Mouse (Mus musculus): ENCODE measurements around the gene Dtd1. TPM values are rescaled to one million over a fixed set of nuclear protein-coding genes. Genes with fewer than 3 reads are reported as not detected.

The Dtd1 gene
- polyA plus RNA-seq, 1 experiment from 2014 or later = 44.9 TPM

GRCm38 (mm10) chr2:144714596-144714995, 114.9 kb downstream of the Dtd1 start:
- no peak for DNase-seq (ENCODE audit: low spot score)

- no peak for DNase-seq (ENCODE audit: low spot score)
Measured at GRCm38 (mm10) chr2:144715211-144715768, 115.6 kb downstream of the Dtd1 start.

- no peak for DNase-seq (ENCODE audit: low spot score)
Measured at GRCm38 (mm10) chr2:144716248-144716647, 116.6 kb downstream of the Dtd1 start.

DNA sequence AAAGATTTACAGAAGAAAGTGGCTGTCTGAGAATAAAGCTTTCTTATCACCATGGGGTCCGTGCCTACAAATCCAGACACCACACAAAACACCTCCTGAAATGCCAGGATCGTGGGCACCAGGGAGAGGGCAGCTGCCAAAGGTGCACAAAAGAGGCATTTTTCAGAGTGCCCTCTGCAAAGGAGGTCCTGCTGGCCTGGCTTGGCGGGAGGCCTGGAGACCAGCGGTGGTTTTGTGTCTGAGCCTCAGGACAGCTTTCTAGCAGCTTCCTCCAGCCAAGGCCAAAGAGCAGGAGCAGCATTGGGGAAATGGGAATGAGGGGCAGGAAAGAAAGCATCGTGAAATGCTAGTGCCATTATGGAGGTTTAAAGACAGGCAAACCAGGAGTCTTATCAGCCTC, 118.6 kb downstream of the Dtd1 start:
- DNase-seq (ENCODE audit: low spot score) = no peak

GRCm38 (mm10) chr2:144719294-144719693, 119.6 kb downstream of the Dtd1 start:
- no peak for DNase-seq (ENCODE audit: low spot score)

GRCm38 (mm10) chr2:144719718-144720117, 120.0 kb downstream of the Dtd1 start:
- no peak for DNase-seq (ENCODE audit: low spot score)

DNA sequence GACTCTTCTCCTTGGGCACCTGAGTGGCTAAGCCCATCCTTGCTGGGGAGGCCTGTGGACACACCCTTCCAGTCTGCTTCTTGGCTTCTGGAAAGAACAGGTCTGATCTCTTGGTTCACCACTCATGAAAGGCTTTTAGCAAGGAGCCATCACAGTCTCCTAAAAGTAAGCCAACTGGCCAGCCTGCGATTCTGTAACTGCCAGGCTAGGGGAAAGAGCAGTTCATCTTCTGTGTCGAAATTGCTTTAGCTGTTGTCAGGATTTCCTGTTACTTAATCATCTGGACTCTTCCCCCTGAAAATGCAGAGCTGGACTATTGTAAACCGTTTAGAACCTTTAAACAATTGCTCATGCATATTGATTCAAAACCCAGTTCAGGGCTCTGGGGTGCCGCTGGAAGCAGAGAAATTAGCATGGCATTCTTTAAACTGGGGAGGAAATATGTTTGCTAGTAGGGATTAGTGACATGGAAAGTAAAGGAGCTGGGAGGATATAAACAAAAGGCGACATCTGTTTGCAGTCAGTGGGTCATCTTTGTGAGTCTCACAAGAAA, 120.8 kb downstream of the Dtd1 start:
- DNase-seq (ENCODE audit: low spot score) = no peak

GRCm38 (mm10) chr2:144724679-144725078, 125.0 kb downstream of the Dtd1 start:
- no peak for DNase-seq (ENCODE audit: low spot score)

DNA sequence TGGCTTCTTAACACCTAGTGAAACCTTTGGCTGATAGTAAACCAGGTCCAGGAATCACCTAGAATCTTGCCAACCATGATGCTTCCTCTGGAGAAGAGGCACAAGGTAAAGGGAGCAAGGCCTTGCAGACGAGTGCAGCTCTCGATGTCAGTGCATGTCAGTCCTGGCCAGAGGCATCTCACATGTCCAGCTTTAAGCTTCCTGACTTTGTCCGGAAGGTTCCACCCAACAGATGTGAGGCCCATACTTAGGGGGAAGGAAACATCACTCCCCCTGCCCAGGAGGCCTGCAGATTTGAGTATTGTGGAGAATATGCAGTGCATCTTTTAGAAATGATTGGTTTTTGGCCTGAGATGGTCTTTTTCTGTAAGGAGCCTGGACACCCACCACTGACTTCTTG, 127.4 kb downstream of the Dtd1 start:
- DNase-seq (ENCODE audit: low spot score) = no peak

DNA sequence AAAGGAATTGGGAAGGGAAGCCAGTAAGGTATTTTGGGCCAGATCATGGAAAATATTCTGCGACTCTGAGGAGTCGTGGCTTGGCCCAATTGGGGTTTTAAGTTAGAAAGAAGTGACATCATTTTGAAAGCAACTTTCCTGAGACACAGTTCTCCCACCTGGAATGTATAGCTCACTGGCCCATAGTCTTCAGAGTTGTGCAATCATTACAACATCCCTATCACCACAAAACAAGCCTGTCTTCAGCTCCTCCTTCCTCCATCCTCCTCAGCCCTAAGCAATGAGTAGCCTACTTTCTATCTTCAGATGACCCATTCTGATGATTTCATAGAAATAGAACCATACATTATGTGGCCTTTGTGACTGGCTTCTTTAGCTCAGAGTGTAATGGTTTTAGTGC, 130.1 kb downstream of the Dtd1 start:
- DNase-seq (ENCODE audit: low spot score) = no peak

DNA sequence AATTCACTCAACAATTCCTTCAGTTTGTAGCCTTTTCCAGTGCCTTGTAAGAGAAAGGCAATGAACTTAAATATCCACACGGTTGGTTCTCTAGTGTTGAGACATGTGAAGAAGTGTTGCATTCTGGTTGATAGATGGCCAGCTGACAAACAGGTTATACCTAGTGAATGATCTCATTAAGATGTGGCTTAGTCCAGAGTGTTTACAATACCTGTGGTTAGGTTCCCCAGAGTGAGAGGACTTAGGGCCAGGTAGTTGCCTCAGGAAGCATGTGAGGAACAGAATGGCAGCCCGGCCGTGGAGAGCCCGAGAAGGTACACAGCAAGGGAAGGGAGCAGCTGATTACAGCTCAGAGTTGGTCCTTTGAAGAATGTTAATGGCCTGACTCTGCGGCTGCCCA, 138.5 kb downstream of the Dtd1 start:
- DNase-seq (ENCODE audit: low spot score) = no peak

- DNase-seq (ENCODE audit: low spot score) = no peak
Measured at GRCm38 (mm10) chr2:144738576-144738975, 138.9 kb downstream of the Dtd1 start.

DNA sequence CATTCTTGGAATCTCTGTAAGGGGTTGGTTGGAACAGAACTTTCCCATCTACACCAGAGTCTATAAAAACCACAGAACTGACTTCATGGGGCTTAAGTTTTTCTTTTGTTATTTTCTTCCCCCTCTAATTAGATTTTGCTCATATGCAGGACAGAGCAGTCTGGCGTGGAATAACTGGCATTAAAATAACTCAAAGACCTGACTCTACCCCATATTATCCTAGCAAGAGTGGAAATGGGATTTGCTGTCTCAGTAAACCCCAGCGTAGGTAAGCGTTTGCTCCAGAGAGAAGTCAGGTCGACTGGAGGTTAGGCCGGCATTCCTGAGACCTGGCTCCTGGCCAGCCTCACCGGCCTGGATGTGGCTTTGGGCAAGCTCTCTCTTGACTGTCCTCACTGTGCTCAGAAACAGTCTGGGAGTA, 140.9 kb downstream of the Dtd1 start:
- DNase-seq (ENCODE audit: low spot score) = no peak

DNA sequence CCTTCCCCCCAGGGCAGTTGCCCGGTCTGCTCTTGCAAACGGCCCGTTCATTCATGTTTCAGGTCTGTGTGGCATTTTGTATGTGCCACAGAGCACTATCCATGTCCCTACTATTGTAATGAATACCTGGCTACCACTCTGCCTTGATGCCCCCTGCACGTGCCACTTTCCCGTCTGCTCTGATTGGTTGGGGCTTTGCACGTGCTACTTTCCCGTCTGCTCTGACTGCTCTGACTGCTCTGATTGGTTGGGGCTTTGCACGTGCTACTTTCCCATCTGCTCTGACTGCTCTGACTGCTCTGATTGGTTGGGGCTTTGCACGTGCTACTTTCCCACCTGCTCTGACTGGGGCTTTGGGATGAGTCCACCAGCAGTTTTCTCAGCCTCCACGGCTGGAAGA, 142.3 kb downstream of the Dtd1 start:
- DNase-seq (ENCODE audit: low spot score) = no peak

- DNase-seq (ENCODE audit: low spot score) = no peak
Measured at GRCm38 (mm10) chr2:144743316-144743715, 143.6 kb downstream of the Dtd1 start.

DNA sequence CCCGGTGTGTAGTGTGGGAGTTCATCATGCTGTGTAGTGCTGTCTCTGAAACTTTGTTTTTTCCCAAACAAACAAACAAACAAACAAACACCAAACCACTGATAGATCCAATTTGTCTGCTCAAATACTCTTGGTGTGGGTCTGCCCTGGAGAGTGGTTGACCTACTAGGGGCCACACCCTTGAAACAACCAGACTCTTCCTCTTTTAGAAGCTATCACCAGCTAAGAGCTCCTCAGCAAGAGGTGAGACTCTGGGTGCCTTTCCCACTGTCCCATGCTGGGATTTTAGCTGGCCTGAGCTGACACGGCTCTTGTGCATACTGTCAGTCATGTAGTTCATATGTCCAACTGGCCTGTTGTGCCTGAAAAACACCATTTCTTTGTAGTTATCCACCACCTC, 145.6 kb downstream of the Dtd1 start:
- DNase-seq (ENCODE audit: low spot score) = no peak

GRCm38 (mm10) chr2:144746046-144746783, 146.5 kb downstream of the Dtd1 start:
- DNase-seq (ENCODE audit: low spot score) = no peak

- no peak for DNase-seq (ENCODE audit: low spot score)
Measured at GRCm38 (mm10) chr2:144753604-144754003, 153.9 kb downstream of the Dtd1 start.

DNA sequence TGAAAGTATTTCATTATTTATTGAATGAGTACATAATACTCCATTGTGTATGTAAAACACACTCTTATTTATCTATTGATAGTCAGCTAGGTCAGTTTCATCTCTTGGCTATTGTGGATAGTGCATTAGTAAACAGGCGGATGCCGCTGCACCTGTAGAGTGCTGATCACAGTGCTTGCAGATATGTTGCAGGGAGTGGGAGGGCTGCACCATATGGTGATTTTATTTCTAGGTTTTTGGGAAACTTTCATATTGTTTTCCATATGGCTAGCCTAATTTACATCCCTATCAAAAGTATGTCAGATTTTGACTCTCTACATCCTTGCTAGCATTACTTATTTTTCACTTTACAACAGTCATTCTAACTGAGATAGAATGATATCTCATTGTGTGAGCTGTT, 155.3 kb downstream of the Dtd1 start:
- no peak for DNase-seq (ENCODE audit: low spot score)

GRCm38 (mm10) chr2:144760666-144761065, 161.0 kb downstream of the Dtd1 start:
- DNase-seq (ENCODE audit: low spot score) = no peak

DNA sequence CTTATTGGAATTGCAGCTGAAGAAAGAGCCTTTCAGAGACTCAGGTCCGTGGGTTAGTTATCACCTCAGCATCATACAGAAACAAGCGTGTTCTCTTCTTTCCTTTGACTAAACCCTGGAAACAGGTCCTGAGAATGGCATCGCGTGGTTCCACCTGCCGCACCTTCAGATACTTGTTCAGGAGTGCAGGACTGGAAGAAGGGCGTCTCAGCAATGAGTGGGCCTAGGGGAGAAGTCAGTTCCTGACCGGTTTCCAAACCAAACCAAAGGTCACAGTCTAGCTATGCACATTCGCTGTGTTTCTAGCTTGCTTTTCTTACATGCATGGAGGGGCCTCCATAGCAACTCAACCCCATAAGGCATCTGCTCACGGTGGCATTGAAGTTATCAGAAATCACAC, 164.0 kb downstream of the Dtd1 start:
- no peak for DNase-seq (ENCODE audit: low spot score)

DNA sequence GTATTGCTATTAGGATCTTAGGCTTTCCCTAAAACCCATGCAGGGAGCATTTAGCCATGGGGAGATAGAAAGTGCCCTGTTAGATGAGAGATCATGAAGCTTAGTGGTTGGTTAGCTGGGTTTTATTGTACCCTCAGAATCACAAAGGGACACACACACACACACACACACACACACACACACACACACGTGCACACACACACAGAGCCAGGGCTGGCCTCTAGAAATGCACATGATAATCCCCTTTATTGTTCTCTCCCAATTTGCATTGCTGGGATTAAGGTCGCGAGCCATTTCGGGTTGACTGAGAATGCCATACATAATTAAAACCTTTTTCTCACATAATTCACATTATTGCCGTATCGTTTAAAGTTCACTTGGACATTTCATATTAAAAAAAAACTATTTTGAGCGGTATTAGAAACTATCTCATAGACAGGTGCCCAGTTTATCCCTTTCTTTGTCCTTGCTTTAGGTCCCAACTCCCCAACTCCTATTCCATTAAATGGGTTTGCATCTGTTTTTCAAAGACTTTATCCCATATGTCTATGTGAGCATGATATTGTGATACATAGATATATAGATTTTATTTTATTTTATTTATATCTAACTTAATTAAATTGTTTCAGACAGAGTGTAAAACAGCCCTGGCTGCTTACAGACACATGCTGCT, 164.6 kb downstream of the Dtd1 start:
- no peak for DNase-seq (ENCODE audit: low spot score)

All from thymus, postnatal 0 days (tissue).